Mouse (Mus musculus) CH12F3 (cell line): Measurements from ENCODE around the gene Ntrk2.

Source experiments
- in situ Hi-C: fragments of 300-500 bp; cut with MboI; formaldehyde crosslinking; loops from 2 replicates; pipeline ENCODE4 v1.14.3; 2020; ENCODE audit warnings: low sequenced_read_pairs

Gene Ntrk2

GRCm38 (mm10) chr13:58964701-58965359 is 158.5 kb downstream of the Ntrk2 start:
- in situ Hi-C loops: no loop called here

GRCm38 (mm10) chr13:58965826-58966225 is 159.5 kb downstream of the Ntrk2 start:
- in situ Hi-C loops: no loop called here

- in situ Hi-C loops: no loop called here
Observed at GRCm38 (mm10) chr13:58966466-58966865, 160.1 kb downstream of the Ntrk2 start.

GRCm38 (mm10) chr13:58968168-58968567 is 161.8 kb downstream of the Ntrk2 start:
- in situ Hi-C loops: no loop called here

DNA sequence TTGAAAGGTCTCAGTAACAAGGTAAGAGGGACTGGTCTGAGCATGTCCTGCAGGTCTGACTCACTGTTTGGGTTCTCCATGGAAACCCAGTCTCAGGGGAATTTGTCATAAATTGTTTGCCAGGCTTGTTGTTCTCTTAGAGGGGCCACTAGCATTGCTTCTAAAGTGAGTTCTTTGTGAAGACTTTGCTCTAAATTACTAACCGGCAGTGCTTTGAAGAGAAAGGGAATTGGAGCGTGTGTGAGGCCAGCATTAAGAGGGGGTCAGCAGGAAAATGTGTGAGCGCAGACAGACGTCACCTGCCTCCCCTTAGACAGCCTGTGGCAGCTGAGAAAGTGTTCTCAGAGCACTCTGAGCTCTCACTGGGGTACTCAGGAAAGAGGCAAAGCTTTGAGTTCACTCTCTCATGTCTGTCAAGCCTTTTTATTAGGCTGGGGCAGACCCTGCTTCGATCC is 165.1 kb downstream of the Ntrk2 start:
- in situ Hi-C loops: no loop called here

DNA sequence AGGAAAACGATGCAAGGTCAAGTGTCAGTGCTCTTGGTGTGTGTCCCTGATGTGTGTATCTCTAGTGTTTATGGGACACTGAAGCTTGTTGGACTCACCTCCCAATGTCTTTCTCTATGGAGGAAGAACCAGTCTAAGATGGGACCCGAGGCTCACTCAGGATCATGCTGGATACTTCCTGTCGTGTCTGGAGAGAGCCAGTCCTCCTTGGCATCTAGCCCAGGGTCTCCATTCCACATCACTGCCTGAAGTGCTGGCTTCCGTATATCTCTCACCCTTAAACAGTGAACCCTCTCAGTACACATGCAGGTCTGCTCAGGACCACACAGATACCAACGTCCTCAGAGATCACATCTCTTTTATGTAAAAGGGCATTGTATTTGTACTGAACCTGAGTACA is 166.1 kb downstream of the Ntrk2 start:
- in situ Hi-C loops: no loop called here

GRCm38 (mm10) chr13:58996447-58996846 is 190.1 kb downstream of the Ntrk2 start:
- in situ Hi-C loops: no loop called here

- in situ Hi-C loops: no loop called here
Observed at GRCm38 (mm10) chr13:58997763-58998162, 191.4 kb downstream of the Ntrk2 start.

DNA sequence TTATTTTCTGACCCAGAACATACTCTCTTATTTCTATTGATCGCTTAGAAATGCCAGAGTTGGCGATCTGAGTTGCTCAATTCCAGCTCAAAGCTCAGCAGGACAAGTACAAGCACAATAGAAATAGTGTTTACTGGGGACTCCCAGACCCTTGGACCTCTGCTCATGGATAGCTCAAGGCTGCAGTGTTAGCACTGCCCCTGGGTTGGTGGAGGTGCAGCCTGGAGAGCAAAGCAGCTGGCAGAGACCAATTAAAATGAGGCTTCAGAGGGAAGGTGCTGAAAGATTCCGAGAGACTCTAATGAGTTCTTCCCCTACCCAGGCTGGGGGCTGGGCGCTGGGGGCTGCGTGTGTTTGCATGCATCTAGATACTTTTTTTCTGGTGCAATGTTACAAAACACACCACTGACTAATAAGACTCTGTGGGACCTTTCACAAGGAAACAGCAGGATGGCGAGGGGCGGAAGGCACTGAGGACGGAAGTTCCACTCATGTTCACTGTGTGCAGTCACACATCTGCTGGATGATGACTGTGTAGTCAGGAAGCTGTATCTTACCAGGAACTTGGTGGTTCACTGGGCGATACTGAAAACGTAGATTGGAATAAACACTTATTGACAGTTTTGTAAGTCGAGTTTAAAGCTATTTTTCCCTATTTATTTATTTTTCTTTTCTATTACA is 193.1 kb downstream of the Ntrk2 start:
- in situ Hi-C loops: no loop called here

DNA sequence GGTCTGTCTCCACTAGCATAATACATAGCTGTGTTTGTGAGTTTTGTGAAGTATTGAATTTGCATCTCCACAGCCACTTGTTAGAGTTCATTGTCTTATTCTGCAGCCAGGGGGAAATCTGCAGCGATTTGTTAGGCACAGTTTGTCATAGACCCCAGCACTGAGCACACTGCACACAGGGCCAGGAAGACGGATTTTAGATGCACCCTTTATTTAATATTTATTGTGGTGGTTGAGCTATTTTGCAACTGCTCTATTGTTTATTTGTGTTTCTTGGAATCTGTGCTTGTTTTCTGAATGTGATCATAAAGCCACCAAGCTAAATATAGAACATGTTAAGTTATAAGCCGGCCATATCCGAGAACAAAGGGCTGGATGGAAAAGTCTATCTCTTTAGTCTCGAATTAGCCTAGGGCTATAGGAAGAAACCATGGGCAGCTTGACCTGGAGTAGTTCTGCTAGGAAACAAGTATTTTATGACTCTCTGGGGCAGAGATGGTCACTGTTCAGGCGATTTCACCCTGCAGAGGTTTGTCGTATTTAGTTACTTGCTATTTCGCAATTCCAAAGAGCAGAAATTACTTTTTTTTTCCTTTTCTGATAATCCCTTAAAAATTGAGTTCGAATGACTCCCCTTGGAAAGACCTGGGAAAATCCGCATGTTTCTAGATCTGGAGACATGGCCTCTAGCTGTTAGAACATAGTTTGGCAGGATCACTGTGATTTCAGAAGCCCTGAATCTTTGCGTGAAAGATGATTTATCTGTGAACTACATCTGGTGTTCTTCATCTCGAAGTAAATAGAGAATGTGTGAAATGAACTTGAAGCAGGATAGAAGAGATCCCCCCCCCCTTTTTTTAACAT is 196.8 kb downstream of the Ntrk2 start:
- in situ Hi-C loops: no loop called here

DNA sequence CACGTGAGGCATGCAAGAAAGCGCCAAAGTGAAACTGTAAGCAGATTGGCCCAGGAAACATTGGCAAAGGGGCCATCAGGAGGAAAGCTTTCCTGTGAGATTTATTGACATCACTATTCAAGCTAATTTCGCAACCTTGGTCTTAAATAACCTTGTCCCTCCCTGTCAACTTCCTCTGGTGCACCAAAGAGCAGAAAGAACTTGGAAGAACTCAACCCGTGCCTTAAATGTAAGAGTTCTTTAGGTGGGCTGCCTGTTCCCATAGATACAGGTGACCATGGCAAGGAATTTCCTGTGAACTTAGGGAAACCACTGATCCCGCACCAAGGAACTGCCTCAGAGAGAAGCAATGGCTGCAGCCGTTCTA is 197.4 kb downstream of the Ntrk2 start:
- in situ Hi-C loops: no loop called here

DNA sequence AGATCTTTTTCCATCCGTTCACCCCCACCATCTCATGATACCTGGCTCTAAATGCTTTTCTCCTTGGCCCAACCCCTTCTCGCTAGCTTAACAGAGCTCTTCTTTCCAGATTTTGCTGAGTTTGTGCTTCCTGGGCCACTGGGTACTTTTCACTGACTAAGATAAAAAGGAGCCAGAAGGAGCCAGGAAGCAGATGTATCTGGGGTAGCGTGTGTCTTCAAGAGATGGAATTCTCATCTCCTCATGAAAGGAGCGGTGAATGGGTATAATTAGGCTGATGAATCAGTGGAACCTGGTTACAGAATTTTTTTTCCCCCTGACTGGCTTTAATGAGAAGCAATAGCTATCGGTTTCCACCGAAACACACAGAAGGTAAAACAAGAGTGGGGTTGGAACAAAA is 198.2 kb downstream of the Ntrk2 start:
- in situ Hi-C loops: no loop called here

- in situ Hi-C loops: no loop called here
Observed at GRCm38 (mm10) chr13:59009855-59010254, 203.5 kb downstream of the Ntrk2 start.

DNA sequence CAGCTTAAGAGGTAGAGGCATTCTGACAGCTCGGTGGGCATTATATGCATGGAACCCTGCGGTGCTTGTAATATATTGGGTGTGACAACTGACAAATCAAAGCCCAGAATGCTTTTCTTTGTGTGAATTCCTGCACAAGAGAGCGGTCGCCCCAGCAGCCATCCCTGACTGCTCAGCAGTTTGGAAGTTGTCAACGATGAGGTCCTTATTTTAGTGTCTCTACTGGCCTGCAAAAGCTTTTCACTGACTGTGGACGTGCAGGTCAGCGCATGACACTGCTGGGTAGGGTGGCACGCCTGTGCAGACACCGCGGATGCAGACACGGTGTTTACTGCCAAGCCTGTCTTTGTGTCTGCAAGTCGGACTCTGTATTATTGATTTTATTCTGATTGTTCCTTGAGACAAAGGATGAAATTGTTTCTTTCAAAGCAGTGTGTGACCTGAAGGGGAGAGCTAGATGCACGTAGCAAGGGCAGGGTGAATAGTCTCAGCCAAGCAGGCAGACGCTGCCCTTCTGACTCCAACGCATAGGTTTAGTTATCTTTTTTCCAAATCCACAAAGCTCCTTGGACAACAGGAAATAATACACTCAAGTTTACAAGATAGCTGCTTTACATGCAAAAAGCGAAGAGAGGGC is 204.6 kb downstream of the Ntrk2 start:
- in situ Hi-C loops: no loop called here

GRCm38 (mm10) chr13:59011530-59011903 is 205.1 kb downstream of the Ntrk2 start:
- in situ Hi-C loops: no loop called here

DNA sequence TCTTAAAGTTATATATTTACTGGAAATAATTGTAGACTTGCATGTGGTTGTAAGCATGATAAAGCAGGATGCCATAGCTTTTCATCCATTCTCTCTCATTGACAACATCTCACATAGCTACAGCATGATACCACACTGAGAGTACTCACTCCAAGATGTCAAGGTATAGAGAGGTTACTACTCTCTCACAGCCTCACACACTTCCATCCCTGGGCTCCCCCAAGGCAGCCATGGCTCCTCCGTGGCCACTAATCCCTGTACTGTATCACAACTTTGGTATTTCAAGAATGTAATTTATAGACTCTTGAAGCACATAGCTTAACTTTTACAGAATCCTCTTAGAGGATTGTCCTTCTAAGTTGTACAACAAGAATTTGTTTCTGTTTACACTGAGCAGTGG is 209.0 kb downstream of the Ntrk2 start:
- in situ Hi-C loops: no loop called here

DNA sequence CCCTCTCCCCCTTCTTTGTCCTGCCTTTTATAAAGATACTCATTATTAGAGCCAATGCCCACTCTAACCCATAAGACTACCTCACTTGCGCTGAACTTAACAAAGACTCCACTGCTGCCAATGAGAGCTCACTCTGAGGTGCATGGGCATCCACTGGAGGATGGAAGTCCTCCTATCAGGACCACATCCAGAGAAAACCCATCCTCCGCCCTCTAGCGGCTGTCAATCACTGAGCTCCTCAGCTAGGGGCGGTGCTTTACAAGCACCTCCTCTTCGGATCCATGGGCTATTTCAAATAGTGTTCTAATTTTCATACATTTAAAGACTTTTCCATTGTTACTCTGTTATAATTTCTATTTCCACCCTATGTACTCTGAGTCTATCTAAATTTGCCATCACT is 210.8 kb downstream of the Ntrk2 start:
- in situ Hi-C loops: no loop called here

- in situ Hi-C loops: no loop called here
Observed at GRCm38 (mm10) chr13:59022251-59023042, 216.1 kb downstream of the Ntrk2 start.

DNA sequence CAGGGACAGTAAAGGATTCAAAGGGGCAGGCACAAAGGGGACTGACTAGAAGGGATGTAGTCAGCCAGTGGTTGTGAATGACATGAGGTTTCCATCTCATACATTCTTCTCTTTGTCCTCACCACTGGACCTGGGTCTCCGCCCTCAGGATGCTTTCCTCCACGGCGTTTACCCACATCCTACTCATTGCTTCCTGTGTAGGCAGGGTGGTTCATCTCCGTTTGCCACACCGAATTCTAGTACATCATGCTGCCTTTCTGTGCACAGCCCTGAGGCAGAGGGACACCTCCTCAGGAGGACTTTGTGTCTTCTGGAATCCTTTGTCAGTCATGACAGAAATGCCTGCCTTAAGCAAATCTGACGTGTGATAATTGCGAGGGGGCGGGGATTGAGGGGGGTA is 219.3 kb downstream of the Ntrk2 start:
- in situ Hi-C loops: no loop called here

GRCm38 (mm10) chr13:59027436-59027835 is 221.1 kb downstream of the Ntrk2 start:
- in situ Hi-C loops: no loop called here

DNA sequence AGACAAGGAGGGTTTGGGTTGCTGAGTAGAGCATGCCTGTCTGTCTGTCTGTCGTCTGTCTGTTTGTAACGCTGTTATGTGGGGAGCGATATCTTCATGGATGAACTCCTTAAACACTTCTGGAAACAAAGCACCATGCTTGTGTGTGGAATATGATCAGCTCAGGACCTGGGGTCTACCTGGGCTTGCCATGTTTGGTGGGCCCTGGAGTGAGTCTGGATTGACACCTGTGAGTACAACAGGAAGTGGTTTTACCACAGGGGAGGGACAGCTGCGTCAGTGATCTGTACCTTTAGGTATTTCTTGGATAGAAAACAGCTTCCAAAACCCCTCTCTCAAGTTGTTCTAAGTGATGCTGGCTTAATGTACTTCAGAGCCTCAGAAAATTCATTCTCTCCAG is 222.2 kb downstream of the Ntrk2 start:
- in situ Hi-C loops: no loop called here
